Mouse (Mus musculus): Measurements from ENCODE around the gene E030030I06Rik. TPM values are rescaled to one million over a fixed set of nuclear protein-coding genes. Genes with fewer than 3 reads are reported as not detected.
"Not testable (repeated sequence)": the region's sequence is repeated elsewhere in the genome, so short reads cannot be mapped to it uniquely, and the experiment has no call there.

E030030I06Rik gene
- total RNA-seq, 1 experiment from 2014 or later, result 11.7 TPM

DNA sequence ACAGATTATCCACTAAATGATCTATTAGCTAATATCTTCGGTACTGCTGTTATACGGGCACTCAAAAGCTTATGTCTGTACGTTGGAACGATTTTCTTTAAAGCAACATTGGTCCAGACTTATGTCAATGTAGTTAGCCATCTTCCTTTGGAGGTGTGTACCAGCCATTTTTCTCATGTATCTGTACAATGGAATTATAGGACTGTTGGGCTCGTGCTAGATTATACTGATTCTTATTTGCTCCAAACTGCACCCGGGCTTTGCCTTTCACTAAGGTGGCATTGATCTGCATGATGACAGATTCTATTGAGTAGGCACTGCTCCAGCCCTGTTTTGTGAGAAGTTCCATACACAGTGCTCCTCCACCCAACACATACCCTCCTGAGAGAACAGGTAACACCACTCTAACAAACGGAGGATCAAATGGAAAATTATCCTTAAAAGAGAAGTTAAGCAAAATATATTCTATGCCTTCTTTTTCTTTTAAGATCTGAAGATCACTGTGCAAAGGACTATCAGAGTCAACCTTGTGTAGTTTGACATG lies 4.1 kb upstream of the E030030I06Rik start:
- not testable (repeated sequence) for ATAC-seq (replicated peaks; ENCODE audit: low read depth, poor library complexity, severe bottlenecking)

DNA sequence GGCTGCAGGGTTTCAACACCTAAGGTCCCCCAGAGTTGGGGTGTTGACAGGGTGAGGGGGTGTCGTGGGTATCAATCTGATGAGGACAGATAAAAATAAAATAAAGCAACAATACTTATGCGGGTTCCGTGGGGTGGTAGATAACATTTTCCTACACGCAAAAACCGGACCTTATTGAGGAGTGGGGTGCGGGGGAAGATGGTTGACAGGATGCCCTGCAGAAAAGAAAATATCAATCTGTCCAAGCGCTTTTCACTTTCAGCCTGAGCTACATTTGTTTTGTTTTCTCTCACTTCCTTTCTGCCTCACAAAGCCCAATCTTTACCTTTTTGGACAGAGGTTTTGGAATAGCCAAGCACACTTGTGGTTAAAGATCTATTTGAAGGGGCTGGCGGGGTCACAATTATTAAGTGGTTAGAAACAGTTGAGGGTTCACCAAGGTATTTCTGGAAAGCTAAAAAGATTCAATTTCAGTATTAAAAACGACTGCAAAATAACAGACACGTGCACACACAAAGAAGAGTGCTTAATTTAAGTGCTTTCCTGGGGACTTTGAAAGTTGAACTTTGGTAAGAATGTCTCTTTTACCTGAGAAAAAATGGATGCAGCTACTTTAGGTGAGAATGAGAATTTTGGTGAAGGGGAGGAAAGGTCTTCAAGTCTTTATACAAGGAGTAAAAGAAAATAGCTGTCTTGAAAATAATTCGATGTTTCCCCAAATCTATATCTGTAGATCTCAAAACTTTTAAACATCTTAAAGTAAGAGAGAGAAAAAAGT lies 3.0 kb upstream of the E030030I06Rik start:
- ATAC-seq (replicated peaks; ENCODE audit: low read depth, poor library complexity, severe bottlenecking), result not testable (repeated sequence)

DNA sequence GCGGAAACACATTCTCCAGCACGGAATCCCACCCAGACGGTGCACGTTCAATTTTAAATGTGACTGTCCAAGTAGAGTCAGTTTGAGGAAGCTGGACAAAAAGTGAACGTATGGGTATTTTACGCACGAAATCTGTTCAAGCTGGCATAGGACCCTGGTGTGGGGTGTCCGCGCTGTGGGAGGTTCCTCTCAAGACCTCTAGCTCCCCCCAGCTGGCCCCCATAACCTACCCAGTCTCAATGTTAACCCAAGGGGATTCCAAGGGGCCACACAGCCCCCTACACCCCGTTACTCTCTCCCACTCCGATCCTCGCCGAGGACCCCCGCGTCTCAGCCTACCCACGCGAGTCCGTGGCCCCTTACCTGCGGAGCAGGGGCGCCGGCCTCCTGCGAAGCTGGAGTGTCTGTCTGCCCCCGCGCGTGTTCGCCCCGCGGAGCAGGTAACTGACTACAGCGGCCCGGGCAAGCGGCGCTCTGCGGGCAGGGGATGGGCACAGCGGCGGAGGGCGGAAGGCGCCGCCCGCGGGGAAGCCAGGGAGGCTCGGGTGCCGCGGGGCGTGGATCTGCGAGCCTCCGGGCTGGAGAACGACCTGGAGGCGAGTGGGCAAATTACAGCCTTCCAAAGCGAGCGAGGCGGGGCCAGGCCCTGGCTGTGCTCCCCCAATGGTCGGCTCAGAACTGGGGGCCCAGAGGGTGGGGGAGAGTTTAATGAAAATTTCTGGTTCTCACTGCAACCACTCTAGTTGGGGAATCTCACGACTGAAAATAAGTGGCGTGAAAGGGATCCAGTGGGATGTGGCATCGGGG lies 2.2 kb upstream of the E030030I06Rik start:
- ATAC-seq (replicated peaks; ENCODE audit: low read depth, poor library complexity, severe bottlenecking), result not testable (repeated sequence)

DNA sequence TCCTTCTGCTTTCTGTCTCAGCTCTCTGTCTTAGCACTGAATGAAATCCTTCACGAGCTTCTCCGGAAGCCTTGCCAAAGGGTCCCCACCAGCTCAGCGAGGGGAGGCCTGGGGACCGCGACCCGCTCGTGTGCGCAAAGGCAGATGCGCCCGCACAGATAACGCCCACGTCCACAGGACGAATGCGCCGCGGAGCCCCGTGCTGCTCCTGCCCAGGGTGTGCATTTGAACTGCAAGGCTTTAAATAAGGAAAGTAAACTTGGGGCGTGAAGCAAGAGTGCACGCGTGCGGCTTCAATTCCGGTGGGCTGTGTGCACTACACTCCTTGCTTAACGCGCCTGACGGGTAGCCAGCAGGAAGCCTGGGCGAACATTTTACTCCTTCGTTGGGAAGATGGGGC lies 1.5 kb upstream of the E030030I06Rik start:
- peak; percentile 16; the same call in 1 of the 2 replicates for ATAC-seq (replicated peaks; ENCODE audit: low read depth, poor library complexity, severe bottlenecking)

DNA sequence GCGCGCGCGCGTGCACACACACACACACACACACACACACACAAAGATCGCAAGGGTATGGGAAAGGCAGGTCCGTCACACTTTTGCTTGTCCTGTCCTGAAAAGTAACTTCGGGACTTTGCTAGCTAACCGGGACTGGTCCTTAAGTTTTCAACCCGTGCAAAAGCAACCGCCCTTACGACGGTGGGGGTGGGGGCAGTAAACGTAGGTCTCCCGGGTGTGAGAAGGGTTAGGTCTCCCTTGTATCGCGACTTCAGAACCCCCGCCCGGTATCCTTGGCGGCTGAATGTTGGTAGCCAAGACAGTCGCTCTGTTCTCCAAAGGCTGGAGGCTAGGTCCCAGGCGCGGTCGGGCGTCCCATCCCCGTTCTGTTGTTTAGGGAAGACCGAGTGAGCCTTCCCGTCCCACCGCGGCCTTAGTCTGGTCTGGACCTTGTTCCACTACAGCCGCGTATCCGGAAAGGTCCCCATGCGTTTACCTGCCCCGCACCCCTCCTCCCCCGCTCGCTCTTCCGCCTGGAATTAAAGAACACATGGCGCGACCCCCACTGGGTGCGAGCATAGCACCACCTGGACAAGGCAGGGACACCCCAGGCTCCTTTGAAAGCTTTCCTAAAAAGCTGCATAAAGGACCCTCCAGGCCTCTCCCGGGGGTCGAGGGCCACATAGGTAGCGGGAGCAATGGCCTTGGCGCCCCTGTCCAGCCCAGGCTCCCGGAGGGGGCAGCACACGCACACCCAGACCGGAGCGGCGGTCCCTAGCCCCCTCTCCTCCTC lies 808 bp upstream of the E030030I06Rik start:
- no peak for ATAC-seq (replicated peaks; ENCODE audit: low read depth, poor library complexity, severe bottlenecking)

DNA sequence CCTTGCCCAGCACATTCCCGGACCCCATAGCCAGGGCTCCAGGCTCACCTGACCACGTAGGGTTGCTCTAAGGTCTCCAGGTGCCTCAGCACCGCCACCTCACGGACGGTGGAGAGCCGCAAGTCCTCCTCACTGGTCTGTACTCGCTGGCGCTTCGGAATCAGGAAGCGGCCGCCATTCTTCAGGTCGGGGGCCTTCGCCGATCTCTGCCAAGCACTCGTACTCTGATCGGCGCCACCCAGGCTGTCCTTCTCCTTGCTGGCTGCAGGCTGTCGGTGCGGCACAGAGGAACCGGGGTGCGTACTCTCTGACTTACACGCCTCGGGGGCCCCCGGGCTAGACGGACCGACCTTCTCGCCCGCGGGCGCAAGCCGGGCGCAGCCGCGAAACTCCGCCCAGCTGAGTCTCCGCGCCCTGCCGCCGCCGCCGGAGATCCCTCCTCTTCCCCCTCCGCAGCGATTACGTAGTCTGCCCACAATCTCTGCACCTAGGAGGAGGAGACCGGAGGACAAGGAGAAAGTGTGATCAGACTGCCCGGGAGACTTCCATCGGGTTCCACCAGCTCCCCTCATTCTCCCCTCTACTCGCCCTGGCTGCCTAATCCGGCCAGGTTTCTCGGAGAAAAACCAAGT lies 513 bp downstream of the E030030I06Rik start:
- ATAC-seq (replicated peaks; ENCODE audit: low read depth, poor library complexity, severe bottlenecking), result peak; percentile 69

DNA sequence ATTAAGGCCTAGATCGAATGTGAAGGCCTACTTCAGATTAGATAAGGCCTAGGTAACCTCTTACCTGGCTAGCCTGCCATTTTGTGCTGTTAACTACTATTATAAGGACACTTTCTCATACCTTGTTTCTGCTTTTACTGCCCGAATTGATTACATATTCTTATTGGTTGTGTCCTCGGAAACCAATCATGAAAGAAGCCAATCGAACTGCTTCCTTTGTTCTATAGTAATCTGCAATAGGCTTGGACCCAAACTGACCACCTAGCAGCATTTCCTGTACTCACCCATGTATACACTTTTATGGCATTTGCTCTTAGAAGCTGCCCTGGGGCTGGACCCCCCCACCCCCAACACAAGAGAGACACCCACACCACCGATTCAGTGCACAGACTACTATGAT lies 6.1 kb downstream of the E030030I06Rik start:
- no peak for ATAC-seq (replicated peaks; ENCODE audit: low read depth, poor library complexity, severe bottlenecking)

DNA sequence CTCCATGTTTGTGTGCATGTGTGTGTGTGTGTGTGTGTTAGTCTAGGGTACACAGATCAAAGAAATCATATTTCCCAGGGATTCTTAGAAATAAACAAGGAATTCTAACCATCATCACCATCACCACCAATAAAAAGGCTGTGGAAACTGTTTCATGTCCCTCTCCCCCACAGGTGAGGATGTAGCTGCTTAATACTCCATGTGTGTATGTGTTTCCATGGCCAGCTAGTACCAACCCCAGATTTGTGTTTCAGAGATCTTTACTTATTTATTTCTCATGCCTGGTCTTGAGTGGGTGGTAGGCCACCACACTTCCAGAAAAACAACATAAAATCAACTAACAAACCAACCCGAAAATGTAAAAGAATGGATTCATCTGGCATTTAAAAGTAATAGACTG lies 6.9 kb downstream of the E030030I06Rik start:
- ATAC-seq (replicated peaks; ENCODE audit: low read depth, poor library complexity, severe bottlenecking), result not testable (repeated sequence)

DNA sequence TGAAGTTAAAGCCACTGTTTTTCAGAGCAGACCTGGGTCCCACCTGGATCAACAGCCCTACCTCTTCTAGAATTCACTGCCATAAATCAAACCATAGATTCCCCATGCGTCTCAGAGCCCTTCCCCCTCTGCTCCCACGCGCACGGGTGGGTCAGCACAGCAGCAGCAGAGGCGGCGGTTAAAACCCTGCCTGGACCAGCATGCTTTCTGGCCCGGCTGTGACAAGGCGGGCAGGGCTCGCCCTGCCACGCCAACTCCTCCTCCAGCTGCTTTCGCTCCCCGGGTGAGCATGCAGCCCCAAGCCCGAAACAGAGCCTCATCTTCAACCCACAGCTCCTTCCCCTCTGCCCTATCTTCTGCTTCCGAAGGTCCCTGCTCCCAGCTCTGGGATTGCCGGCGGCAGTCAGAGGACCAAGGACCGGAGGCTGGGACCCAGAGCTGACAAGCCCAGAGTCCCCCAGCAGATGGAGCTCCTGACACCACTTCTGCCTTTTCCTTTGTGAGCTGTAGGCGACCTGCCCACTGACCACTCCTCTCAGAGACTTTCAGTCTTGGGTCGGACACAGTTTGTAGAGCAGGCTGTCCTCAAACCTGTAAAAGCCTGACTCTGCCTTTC lies 8.3 kb downstream of the E030030I06Rik start:
- ATAC-seq (replicated peaks; ENCODE audit: low read depth, poor library complexity, severe bottlenecking), result peak; percentile 33

DNA sequence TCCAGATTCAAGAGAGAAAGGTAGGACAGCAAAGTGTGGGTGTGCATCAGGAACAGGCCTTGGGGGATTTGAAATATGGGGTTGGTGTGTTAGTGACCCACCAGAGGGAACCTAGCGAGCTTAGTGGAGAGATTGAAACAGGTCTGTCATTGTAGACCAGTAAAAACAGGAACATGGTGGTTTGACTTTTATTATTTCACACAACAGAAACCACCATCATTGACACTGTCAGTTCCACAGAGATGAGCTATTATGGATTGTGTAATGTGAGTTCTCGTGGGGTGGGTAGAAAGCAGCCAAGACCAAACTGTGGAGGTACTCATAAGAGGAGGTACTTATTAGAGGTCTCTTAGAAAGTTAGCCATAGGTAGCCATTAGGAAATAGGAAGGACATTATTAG lies 74.5 kb downstream of the E030030I06Rik start:
- ATAC-seq (replicated peaks; ENCODE audit: low read depth, poor library complexity, severe bottlenecking), result peak; percentile 81

DNA sequence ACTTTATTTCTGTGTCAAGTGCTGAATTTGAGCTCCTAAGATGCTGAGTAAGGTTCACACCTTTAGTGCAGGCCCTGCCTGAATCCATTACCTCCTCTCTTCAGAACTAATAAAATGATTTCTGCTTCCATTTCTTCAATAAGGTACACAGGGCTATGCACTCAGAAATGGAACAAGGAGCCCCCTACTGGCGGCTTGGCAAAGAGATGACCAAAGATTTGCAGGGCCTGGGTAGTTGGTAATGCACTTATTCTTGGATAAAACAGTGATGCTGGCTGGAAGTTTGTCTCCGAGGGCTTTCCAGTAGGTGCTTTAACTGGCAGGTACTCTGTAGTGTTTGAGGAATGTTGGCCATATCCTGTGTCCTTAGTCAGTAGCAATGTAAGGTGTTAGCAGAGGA lies 76.3 kb downstream of the E030030I06Rik start:
- ATAC-seq (replicated peaks; ENCODE audit: low read depth, poor library complexity, severe bottlenecking), result no peak

DNA sequence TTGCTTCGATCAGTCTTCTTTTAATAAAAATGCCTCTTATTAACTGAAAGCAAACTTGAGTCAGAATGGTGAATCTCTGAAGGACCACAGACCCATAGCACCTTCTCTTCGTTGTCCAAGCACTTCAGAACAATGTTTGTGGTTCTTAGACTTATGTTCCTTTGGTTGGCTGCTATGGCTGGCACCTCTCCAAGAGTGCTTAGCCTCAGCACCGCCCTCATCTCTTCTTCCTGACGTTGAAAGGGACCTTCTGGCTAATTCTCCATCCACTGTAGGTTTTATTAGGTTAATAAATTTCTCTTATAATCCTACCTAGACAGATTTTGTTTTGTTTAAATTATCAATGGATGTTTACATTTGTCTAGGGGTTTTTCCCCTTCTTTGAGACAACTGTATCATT lies 78.5 kb downstream of the E030030I06Rik start:
- ATAC-seq (replicated peaks; ENCODE audit: low read depth, poor library complexity, severe bottlenecking), result no peak

DNA sequence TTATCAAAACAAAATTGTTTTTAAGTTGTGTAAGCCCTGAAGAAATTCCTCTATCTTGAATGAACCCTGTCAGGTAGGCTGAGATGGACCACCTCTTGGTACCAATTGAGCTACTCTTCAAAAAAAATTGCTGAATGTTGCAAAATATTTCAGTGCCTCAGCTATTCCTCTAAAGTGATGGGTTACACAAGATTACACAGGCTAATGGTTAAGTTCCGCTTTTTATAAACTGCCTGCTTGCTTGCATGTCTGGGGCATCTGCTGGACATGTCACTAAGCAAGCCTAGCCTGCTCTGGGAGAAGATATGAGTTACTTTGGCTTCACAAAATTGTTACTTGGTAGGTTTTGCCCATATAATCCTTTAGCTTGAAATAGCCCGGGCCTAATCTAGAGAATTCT lies 78.9 kb downstream of the E030030I06Rik start:
- ATAC-seq (replicated peaks; ENCODE audit: low read depth, poor library complexity, severe bottlenecking), result 0 out of 2 replicates have a peak, but pooled peaks have one; percentile 56

DNA sequence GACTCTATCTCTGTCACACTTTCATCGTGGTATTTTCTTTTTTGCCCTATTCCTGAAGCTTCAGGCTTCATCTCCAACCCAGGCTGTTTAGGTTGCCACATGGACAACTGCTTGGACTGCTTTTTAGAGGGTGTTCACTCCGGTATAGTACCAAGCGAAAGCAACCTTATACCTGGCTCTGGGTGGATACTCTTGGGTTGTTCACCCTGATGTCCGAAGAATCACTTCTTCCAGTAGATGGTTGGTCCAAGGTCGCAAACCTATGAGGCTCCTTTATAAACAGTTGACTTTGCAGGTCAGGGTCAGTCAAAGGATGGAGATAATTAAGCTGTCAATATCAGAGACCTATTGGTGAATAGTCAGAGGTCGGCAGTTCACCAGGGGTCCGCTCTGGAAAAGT lies 81.1 kb downstream of the E030030I06Rik start, which contains the start of gene 4930444G20Rik:
Gene 4930444G20Rik, minus strand, starts transcription at position 101 of the 400 bp plus-strand sequence.
- ATAC-seq (replicated peaks; ENCODE audit: low read depth, poor library complexity, severe bottlenecking), result not testable (repeated sequence)

Other genes with a start within 250 kb of the E030030I06Rik start
- gene 4930444G20Rik, start 81.2 kb downstream of the E030030I06Rik start, total RNA-seq (2017), result not detected in 2 replicates
- gene Raet1e, start 9.3 kb upstream of the E030030I06Rik start, total RNA-seq (2017), result not detected in 2 replicates
- not detected in 2 replicates for gene H60b, start 9.3 kb upstream of the E030030I06Rik start, total RNA-seq (2017)
- not detected in 2 replicates for gene Raet1d, start 211.3 kb upstream of the E030030I06Rik start, total RNA-seq (2017)

Measured in common myeloid progenitor, adult 5-6 weeks (primary cell).